Mouse (Mus musculus): ENCODE measurements around the gene 2010111I01Rik.

The 2010111I01Rik gene

DNA sequence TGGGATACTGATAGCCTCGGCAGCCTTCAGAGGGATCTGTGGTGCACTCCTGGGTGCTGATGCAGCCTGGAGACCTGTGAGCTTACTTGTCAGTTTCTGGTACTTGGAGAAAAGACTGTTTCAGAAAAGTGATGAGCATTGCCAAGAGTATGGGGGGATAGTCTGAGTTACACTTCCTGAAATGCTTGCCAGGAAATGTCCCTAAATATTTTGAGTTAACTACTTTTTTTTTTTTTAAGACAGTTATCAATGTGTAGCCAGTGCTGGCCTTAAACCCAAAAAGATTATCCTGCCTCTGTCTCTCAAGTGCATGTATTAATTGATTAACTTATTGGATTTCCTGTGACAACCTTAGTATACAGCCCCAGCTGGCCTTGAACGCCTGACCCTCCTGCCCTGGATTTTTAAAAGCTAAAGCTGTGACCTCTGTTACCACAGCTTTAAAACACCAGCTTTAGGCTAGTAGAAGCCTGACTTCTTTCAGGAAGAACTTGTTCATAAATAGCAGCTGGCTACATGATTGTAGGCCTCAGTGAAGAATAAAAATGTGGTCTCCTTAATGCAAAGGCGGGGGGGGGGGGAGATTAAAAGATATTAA is 150.6 kb downstream of the 2010111I01Rik start:
- DNase-seq = no peak

- DNase-seq = no peak
Measured at GRCm38 (mm10) chr13:63117495-63118184, 152.9 kb downstream of the 2010111I01Rik start.

DNA sequence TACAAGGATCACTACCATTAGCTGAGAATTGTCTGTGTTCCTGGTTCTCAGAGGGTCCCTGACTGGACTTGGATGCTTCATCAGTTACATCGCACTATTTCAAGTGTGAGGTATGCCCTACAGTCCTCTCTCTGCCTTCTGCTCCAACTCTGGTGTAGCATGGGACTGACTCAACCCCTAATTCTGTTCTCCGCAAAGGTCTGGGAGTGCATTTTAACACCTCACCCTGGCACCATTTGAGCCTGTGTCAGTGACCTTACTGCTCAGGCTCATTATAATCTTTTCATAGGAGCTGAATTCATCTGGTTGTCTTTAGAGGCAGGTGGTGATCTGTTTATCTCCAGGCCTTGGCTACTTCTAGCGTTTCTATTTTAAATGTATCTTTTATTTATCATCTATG is 154.0 kb downstream of the 2010111I01Rik start:
- no peak for DNase-seq

GRCm38 (mm10) chr13:63120296-63120695 is 155.6 kb downstream of the 2010111I01Rik start:
- DNase-seq = no peak

GRCm38 (mm10) chr13:63121747-63122146 is 157.1 kb downstream of the 2010111I01Rik start:
- no peak for DNase-seq

DNA sequence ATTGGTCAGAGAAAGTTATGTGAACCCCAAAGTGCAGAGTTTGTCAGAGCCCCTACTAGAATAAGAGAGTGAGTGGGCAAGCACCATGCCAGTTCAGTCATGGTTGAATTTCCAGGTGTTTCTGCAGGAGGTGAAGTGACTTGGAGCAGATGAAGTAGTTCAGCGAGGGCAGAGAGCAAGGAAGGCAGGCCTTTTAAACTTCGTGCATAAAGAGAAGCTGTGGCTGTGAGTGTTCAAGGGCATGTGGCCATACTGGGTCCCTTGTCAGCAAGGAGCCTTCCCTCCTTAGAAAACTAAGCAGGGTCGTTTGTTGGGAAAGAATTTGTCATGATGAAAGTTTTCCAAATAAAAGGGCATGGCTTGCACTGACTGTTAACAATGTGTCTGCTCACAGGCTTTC is 161.5 kb downstream of the 2010111I01Rik start:
- no peak for DNase-seq

- no peak for DNase-seq
Measured at GRCm38 (mm10) chr13:63127516-63127915, 162.8 kb downstream of the 2010111I01Rik start.

- DNase-seq = no peak
Measured at GRCm38 (mm10) chr13:63134879-63135421, 170.3 kb downstream of the 2010111I01Rik start.

- DNase-seq = no peak
Measured at GRCm38 (mm10) chr13:63135994-63136393, 171.3 kb downstream of the 2010111I01Rik start.

- DNase-seq = no peak
Measured at GRCm38 (mm10) chr13:63136775-63137174, 172.1 kb downstream of the 2010111I01Rik start.

DNA sequence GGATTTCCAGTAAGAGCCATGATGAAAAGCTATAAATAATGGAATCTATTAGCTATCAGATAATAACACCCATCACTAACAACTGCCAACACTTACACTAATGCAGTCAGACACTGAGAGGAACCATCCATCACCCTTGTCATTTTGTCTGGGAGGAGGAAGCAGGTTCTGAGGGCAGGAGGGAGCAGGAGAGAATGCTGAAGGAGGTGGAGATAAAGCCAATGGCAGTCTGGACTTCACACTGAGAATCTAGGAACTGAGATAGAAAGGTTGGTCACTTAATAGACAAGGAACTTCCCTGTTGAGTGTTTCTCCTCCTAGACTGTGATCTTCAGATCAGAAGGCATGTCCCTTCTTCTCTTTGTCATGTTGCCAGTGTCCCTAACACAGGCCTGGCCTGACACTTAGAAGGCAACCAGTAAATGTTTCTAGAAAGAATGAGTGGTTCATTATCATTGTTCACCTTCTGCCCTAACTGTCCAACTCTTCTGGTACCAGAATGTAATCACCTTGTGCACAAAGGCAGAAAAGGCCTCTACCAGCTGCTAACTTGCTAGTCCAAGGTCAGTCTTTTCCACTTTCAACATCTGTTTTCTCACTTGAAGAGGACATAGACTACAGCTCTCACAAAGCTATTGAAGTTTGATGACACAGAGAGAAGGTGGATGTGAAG is 173.8 kb downstream of the 2010111I01Rik start:
- DNase-seq = no peak

DNA sequence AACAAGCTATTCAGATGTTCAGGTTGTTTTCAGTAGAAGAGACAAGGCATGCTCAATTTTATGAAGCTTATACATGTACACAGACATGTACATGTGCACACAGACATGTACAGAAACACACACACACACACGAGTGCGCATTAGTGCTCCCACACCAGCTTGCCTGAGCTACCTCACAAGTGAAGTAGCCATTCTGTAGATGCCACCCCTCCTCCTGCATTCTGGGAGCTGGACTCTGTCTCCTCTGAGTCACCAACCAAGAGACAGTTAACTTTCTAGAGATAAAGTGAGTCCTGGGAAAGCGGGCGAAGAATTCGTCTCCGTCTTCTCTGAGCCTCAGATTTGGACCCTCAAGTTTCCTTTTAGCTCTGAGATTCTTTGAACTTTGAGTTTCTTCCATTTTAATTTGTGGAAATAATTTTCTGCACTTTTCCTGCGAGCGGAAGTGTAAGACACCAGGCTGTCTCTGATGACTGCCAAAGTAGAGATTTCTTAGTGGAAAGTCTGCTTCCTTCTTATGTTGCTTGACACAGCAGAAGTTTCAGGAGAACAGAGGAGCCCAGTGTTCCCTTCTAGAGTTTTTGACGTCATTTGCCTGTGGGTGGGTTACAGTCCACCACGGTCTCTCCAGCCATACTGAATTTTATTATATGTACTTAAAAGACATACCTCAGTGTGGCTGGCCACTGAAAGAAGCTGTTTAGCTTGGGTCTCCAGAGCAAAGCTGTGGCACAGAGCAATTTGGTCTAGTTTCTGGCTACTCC is 175.0 kb downstream of the 2010111I01Rik start:
- no peak for DNase-seq

DNA sequence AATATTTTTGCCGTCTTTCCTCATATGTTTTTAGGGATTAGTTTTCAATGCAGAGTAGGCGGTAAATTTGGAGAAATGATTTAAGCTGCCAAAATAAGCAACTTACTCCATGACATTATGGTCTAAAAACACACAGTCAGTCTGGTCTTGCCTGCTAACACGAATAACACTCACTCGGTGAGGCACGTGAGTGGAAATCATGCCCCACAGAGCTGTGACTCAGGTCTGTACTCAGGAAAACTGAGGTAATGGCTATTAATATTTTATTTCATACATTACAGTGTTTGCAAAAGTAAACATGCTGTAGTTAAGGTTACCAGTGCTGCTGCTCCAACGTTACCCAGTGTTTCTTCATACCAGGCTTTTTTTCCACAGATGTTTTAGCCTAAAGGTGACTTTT is 176.1 kb downstream of the 2010111I01Rik start:
- no peak for DNase-seq

DNA sequence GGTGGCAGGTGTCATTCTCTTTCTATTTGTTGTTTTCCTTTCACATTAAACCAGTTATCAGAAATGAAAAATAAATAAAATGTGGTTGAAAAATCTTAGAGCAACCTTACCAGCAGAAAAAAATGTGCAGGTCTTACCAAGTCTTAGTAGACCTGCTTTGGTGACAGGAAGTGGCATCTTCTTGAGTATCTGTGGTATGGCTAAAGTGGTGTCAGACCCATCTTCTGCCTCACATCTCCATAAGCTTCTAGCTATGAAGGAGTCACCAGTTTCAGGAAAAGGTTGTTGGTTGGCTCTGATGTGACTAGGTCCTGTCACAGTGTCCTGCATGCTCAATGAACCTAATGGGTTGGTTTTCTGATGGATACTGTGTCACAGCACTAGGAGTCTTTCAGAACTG is 176.6 kb downstream of the 2010111I01Rik start:
- no peak for DNase-seq

- no peak for DNase-seq
Measured at GRCm38 (mm10) chr13:63146604-63147188, 182.0 kb downstream of the 2010111I01Rik start.

GRCm38 (mm10) chr13:63148157-63148556 is 183.5 kb downstream of the 2010111I01Rik start:
- no peak for DNase-seq

DNA sequence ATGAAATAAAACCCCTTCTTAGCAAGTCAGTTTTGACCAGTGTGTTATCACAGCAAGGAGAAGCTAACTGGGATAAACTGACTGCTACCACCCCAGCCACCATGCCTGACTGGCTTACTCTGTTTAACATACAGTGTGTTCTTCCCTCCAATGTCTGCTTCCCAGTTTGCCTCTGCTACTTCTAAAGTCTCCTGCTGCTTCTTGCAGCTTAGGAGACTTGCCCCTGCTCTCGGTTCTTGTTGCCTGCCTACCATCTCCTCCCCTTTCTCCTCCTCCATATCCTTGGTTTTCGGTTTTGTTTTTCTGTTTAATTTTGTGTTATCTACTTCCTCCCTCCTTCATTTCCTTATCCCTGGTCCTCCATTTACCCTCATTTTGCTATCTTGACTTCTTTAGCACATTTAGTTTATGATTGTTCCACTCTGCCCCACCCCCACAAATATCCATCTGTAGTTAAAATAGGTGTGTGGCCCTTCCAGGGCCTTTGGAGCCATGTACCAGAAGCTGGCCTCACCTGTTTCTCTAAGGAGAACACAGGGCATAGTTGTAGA is 185.9 kb downstream of the 2010111I01Rik start:
- DNase-seq = no peak

DNA sequence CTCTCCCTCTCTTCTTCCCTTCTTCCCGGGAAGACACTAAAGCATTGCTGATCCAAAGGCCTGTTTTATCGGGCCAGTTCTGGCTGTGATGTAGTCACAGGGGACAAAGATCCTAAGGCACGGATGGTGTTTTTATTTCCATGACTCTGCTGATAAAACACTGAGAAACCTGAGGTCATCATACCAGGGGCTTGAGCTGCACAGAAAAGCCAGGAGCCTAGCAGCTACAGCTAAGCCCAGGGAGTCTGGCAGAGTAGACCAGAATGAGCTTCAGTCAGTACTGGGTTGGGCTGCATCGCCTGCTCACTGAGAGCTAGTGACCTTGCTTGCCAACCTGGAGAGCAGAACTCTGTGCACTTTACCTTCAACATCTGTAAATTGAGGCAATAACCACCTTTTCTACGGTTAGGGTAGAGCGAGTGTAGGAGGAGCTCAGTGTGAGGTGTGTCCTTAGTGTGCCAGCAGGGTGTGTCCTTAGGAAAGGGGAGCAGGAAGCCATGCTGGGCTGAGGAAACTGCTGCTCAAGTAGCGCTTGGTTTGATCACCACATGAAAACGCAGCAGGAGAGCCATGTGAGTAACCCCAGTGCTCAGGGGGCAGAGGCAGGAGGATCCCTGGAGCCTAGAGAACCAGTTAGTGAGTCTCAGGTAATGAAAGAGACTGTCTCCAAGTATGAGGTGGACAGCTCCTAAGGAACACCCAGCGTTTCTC is 186.5 kb downstream of the 2010111I01Rik start:
- no peak for DNase-seq

- no peak for DNase-seq
Measured at GRCm38 (mm10) chr13:63152498-63152897, 187.8 kb downstream of the 2010111I01Rik start.

DNA sequence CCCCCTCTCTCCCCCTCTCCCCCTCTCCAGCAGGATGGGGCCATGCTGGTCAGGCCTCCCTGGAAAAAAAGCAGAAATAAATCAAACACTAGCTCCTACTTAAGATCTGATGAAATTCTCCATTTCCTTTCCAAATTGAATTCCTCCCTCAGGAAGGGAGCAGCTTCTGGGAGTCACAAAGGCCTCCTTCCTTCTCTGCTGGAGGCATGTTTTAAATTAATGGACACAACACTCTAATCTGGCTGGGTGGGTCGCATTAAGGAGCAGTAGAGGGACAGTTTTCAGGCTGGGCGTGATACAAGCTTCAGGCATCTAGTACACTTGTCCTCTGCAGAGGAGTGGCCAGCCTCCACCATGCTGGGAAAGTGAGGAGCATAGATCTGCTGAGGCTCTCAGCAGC is 188.7 kb downstream of the 2010111I01Rik start:
- no peak for DNase-seq

DNA sequence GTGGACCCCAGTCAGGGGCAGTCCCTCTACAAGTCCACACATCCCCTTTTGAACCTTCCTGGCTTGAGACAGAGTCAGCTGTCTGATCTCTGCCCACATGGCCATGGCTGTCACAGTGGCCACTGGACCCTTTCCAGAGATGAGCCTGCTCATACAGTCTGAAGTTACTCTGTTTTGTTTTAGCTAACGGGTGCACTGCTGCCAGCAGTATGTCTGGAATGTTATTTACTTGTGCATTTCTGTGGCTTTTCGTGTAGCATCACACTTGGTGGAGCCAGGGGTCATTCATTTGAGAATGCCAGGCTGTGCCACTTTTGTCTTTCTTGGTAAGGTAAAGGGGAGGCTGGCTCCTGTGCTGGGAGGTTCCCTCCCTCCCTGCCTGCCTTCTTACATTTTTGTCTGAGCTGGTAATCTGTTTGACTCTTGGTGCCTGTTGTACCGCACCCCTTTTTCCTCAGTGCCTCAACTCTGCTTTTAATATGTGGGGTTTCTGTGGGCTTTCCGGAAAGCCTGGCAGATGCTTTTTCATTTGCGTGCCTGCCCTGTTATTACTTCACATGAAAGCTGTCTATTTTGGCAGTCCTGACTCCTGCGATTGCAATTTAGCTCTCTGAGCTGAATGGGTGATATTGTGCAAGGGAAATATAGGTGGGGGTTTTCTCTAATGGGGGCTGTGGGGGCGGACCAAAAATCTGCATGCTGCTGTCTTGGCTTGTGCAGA is 190.3 kb downstream of the 2010111I01Rik start:
- DNase-seq = no peak
